ENCODE assay signal across 1 mouse cellular context in the genomic region with DNA sequence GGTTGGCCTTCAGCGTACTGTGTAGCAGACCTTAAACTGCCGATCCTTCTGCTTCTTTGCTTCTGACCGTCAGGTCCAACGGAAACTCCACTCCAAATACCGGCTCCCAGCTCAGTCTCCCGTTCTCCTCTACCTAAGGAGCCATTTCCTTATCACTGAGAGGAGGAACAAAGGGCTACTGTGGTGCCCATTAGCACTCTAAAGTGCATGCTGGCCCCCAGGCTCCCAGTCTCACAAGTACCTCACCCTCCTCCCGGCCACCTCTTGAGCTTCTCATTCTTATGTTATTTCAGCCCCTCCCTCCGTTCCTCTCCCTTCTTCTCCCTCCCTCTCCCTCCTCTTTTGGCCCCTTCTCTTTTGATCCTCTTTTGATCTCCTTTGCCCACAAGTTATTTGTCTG.
TF ChIP-seq lines count a peak whose summit lies in the region.

No protein-coding gene starts in this region.

TF ChIP-seq in ES-E14, 5 proteins besides CTCF, POLR2A, EP300 and RAD21:
- TF ChIP-seq ZNF384 (IDR thresholded peaks at IDR 0.05; ENCODE audit: low read depth, low read length) (no peak), MAFK (IDR thresholded peaks at IDR 0.05; ENCODE audit: insufficient read depth, low read depth, low read length) (no peak), HCFC1 (IDR thresholded peaks at IDR 0.05; ENCODE audit: borderline replicate concordance, insufficient read depth, low read length) (no peak), CHD2 (IDR thresholded peaks at IDR 0.05; ENCODE audit: low read depth, low read length) (no peak), ZC3H11A (IDR thresholded peaks at IDR 0.05; ENCODE audit: borderline replicate concordance, low read depth, low read length) (no peak)
